Mouse (Mus musculus): Measurements from ENCODE around the gene Gm9732.
"Not testable (repeated sequence)": the region's sequence is repeated elsewhere in the genome, so short reads cannot be mapped to it uniquely, and the experiment has no call there.

- TF ChIP-seq GATA1, TAL1 (IDR thresholded peaks at IDR 0.05; ENCODE audit: low read length): not testable (repeated sequence)
Measured at GRCm38 (mm10) chr14:43263421-43263820, 11.4 kb upstream of the Gm9732 start.

All from erythroblast, embryonic 14.5 days (primary cell).